Mouse (Mus musculus): ENCODE data around the gene Magi1. TPM values are rescaled to one million over a fixed set of nuclear protein-coding genes. Genes with fewer than 3 reads are reported as not detected.
"Not testable (repeated sequence)": the region's sequence is repeated elsewhere in the genome, so short reads cannot be mapped to it uniquely, and the experiment has no call there.

The Magi1 gene
- total RNA-seq, 2 experiments from 2014 or later, result 0.28 to 0.57 TPM

DNA sequence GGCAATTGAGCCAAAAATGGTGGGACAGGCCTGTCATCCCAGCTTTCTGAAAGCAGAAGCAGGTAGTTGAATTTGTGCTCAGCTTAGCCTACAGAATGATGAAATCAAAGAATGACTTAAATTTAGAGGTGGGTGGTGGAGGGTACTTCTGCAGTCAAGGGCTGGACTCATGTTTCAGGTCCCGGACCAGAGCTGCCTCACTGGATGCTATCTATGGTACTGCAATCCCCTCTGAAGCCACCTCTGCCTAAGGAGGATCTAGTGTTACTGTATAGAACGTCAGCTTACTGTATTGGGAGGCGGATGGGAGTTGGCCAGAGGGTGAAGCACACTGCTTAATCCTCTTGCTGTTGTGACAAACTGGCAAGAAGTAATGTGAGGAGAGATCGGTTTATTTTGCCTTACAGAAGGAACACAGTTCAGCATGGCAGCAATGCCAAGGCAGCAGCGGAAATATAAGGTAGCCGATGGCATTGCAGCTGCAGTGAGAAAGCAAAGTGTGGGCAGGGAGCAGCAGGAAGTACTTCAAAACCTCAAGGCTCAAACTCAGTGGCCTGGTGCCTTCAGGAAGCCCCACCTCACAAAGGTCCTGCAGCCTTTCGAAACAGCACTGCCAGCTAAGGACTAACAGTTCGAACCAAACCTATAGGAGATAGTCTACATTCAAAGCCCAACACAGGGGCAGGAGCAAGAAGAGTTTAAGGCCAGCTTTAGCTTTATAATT, 262.3 kb downstream of the Magi1 start:
- ATAC-seq (replicated peaks; ENCODE audit: low FRiP score, low TSS enrichment, poor library complexity, severe bottlenecking), result no peak

DNA sequence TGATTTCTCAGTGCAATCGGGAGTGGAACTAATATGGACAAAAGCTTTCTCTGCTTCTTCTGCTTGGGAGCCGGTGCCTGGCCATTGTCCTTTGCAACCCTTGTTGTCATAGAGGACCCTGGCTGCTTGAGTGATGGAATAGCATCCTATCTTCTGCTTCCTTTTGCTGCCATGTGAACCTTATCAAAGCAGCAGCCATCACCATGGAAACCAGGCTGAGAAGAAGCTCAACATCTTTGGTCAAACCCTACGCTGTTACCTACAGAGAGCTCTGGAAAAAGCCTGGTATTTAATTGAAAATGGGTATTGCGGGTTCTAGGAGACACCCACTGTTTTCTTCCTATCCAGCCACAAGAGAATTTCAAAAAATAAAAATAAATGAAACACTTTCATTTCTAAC, 263.2 kb downstream of the Magi1 start:
- no peak for ATAC-seq (replicated peaks; ENCODE audit: low FRiP score, low TSS enrichment, poor library complexity, severe bottlenecking)

DNA sequence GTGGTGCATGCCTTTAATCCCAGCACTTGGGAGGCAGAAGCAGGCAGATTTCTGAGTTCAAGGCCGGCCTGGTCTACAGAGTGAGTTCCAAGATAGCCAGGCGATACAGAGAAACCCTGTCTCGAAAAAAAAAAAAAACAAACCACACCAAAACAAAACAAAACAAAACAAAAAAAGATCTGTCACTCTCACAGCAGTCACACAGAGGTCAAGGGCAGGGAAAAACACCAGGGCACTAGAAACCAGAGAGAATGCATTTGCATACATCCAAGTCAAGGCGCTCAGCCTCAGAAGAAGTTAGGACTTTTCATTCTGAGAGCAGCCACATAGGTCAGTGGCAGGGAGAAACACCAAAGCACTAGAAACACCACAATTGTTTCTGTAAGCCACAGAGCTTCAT, 263.8 kb downstream of the Magi1 start:
- ATAC-seq (replicated peaks; ENCODE audit: low FRiP score, low TSS enrichment, poor library complexity, severe bottlenecking), result no peak

DNA sequence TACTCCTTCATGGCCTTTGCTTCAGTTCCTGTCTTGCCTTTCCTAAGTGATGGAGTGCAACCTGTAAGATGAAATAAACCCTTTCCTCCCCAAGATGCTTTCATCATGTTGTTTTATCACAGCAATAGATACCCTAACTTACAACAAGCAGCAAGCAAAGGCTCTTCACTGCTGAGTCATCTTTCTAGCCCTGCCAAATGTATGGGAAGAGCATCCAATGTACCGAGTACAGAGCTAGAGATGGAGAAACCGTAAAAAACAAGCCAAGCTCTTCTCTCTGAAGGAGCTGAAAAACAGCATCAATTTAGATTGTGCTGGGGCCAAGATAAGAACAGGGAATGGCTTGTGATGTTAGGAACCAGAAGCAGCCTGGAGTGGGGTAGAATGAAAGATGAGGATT, 270.0 kb downstream of the Magi1 start:
- ATAC-seq (replicated peaks; ENCODE audit: low FRiP score, low TSS enrichment, poor library complexity, severe bottlenecking), result no peak

DNA sequence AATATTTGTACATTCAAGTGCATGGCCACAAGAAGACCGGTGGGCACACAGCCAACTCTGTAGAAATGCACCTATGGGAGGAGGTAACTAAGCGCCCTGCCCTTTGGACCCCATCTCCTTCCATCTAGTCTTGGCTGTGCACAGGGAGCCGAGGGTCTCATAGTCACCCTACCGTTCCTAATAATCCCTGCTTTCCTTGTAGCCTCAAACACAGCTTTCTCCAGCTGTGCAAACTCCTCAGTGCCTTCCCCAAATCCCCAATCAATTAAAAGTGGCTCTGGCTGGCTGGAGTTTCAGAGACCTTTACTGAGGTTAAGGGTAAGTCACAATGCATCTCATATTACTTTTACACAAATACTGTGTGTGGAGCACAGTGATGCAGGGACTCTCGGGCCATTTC, 271.8 kb downstream of the Magi1 start:
- ATAC-seq (replicated peaks; ENCODE audit: low FRiP score, low TSS enrichment, poor library complexity, severe bottlenecking), result no peak

DNA sequence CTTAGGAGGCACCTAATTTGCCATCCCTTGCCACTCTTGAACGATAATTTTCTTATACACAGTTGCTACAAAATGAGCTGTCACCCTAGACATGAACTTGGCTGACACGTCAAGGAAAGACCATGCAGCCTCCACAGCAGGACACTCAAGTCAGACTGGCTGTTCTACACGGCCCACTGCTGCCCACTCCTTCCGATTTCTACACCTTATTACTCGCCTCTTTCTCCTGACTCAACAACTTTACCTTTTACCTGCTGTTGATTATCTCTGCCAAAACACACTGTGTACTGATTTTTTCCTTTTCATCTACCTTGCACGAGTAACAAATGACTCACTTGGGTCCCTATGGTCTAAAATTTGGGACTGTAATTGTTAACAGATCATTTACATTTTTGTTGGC, 272.2 kb downstream of the Magi1 start:
- ATAC-seq (replicated peaks; ENCODE audit: low FRiP score, low TSS enrichment, poor library complexity, severe bottlenecking), result no peak

DNA sequence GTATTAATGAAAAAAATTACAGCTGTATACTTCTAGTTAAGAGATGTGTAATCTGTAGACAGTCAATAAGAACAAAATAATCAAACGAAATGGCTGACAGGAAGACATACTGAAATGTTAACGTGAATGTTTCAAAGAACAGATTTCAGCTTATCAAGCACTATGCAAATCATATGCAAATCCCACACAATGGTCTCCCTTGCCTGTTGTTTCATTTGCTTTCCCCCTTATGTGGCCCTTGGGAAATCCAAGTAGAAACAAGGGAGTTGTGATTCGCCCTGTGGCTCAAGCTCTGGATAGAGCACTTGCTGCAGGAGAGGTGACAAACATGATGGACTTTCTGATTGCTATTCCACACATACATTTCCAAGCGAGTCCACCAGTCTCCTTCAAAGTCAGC, 275.1 kb downstream of the Magi1 start:
- ATAC-seq (replicated peaks; ENCODE audit: low FRiP score, low TSS enrichment, poor library complexity, severe bottlenecking), result no peak

DNA sequence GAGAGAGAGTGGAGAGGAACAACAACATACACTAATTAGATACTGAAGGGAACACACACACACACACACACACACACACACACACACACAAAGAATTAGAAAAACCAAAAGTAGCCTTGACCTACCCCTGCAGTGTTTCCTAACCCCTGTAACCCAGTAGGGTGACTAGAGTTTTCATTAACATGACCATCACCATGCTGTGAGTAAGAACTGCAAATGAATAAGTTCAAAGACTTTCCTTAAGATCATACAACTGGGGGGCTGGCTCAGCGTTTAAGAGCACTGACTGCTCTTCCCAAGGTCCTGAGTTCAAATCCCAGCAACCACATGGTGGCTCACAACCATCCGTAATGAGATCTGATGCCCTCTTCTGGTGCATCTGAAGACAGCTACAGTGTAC, 280.1 kb downstream of the Magi1 start:
- not testable (repeated sequence) for ATAC-seq (replicated peaks; ENCODE audit: low FRiP score, low TSS enrichment, poor library complexity, severe bottlenecking)

DNA sequence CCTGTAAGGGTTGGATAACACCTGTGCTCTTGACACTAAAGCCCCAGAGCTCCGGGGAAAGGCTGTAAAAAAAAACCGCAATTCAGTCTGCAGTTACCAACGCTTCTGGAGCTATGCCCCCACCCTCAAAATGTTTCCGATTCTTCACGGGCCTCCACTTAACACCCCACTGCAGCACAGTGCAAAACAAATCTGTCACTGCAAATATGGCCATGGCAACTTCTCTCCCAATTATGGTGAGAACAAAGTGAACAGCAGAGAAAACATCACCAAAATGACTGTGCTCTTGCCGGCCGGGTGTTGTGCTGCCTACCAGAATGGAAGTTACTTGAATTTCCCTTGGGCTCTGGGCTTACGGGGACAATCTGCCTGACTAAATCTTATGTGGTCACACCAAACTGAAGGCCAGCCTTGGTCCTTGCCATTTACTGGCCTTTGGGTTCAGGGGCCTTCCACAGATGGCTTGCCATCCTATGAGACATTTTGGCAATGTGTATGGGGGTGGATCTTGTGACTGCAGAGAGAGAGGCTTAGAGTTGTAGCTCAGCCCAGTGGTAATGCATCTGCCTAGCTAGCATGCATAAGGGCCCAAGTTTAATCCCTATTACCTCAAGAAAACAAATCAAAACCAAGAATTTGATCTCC, 286.8 kb downstream of the Magi1 start:
- no peak for ATAC-seq (replicated peaks; ENCODE audit: low FRiP score, low TSS enrichment, poor library complexity, severe bottlenecking)

DNA sequence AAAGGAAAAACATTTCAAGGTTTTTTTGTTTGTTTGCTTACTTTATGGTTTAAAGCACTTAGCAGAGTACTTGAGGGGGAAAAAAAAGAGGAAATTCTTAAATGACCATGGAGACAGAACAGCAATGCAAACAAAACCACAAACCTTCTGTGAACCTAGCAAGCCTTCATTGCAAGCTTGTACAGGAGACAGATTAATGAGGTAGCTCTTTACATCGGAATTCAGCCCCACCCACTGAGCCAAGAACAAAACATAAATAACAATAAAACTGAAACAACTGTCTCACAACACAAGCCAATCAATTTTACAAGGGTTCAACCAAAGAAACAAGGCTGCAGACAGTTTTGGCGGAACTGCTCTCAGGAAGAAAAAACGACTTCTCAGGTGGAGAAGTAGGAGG, 296.2 kb downstream of the Magi1 start:
- no peak for ATAC-seq (replicated peaks; ENCODE audit: low FRiP score, low TSS enrichment, poor library complexity, severe bottlenecking)

DNA sequence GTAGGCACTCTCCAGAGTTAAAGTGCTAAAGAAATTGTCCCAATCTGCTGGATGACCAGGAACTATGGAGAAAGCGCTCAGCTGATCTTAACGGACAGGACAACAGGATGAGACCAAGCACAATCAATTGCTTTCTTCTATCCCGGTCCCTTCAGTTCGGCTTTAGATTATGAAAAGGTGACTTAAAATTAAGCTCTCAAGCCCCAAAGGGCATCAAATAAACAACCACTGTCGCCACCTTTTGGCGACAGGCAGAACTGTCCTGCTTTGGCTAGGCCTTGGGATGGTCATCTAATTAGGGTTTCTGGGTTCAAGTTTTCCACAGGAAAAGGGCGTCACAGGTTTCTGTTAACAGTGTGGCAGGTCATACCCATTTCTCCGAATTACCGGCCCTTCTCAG, 298.6 kb downstream of the Magi1 start:
- ATAC-seq (replicated peaks; ENCODE audit: low FRiP score, low TSS enrichment, poor library complexity, severe bottlenecking), result no peak

DNA sequence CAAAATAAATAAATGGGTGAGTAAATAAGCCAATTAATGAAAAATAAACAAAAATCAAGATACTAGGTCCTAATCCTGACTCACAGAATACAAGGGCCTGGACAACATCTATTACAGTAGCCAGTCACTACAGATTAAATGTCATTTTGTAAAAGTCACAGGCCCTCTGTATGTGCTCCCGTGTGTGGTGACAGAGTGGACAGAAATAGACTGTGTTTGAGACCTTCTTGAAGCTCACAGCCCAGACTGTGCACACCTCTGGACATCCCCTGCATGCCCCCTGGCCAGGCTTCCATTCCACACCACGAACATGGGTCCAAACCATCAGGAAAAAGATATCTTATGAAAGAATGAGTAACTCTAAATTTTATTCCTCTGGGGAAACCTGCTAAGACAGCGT, 300.2 kb downstream of the Magi1 start:
- no peak for ATAC-seq (replicated peaks; ENCODE audit: low FRiP score, low TSS enrichment, poor library complexity, severe bottlenecking)

DNA sequence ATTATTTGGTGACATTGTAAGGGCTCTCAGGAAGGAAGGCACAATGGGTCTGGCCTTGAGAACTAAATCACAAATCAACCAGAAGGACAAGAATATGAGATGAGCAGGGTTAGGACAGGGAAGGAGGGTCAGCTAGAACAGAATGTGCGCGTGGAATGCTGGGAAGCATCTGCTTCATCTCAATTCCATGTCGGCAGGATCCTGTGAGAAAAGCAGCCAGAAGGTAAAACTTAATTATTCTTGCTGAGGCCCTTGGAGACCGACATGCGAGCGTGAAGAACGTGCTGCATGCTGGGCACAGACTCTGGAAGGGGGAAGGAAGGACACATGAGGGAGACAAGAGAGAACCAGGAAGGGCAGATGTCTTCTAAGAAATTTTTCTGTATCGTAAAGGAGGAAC, 302.5 kb downstream of the Magi1 start:
- no peak for ATAC-seq (replicated peaks; ENCODE audit: low FRiP score, low TSS enrichment, poor library complexity, severe bottlenecking)

DNA sequence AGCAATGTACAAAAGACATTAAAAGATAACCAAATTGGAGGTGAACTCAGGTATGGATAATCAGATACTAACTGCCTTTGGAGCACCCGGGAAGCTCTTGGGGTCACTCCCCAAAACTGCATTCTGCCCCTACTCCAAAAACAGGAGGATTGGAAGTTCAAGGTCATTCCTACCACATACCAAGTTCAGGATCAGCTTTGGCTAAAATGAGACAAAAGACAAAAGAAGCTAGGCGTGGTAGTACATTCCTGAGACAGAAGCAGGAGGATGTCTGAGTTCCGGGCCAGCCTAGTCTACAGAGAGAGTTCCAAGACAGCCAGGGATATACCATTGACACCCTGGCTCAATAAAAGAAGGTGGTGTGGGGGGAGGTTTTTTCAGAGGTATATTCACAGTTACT, 304.5 kb downstream of the Magi1 start:
- no peak for ATAC-seq (replicated peaks; ENCODE audit: low FRiP score, low TSS enrichment, poor library complexity, severe bottlenecking)

DNA sequence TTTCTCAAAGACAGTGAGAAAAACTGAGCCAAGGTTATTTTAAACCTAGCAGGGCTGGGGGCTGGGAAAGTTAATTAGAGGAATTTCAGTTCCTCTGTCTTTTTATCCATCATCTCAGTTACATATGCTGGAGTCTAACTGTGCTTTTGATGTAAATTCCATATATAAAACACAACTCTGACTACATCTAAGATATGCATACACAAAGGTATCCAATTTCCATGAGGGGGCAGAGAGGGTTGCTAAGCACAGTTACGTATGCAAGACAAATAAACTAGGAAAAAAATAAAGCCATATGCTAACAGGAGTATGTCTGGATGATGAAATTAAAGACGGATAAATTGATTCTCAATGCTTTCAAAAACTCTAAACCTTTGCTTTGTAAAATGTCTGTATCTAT, 315.0 kb downstream of the Magi1 start:
- no peak for ATAC-seq (replicated peaks; ENCODE audit: low FRiP score, low TSS enrichment, poor library complexity, severe bottlenecking)

DNA sequence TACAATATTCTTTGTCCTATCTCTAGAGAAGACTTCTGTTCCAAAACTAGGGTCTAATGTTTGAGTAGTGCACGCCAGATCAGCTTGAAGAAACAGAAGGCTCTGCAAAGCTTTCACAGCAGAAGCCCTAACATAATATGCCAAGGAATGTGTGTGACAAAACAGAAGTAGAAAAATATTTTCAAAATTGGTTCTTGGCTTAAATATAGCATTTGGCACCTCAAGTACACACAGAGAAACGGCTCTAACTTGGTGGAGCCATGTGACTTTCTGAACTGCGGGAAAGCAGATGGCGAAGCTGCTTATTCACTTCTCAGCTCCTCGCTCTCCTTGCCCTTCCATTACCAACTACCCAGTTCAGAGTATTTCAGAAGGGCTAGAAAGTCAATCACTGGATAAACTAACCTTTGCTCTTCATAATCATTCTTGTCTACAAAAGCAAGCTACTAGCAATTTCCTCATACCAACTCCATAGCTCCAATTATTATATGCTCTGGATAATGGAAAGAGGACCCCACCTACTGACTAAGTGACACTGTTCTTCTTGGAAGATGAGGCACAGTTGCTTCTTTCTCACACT, 320.9 kb downstream of the Magi1 start:
- no peak for ATAC-seq (replicated peaks; ENCODE audit: low FRiP score, low TSS enrichment, poor library complexity, severe bottlenecking)

DNA sequence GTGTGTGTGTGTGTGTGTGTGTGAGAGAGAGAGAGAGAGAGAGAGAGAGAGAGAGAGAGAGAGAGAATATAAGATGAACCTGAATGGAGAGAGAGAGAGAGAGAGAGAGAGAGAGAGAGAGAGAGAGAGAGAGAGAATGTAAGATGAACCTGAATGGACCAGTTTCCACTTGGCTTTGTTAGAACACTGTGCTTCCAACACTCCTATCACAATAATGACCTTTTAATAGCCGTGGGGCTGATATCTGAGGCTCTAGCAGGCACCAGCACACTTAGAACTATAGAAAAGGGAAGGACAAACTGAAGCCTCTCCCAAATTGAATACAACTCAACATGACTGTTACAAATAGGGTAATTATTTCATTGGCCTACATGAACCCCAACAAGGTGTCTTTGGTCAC, 321.9 kb downstream of the Magi1 start:
- ATAC-seq (replicated peaks; ENCODE audit: low FRiP score, low TSS enrichment, poor library complexity, severe bottlenecking), result no peak

DNA sequence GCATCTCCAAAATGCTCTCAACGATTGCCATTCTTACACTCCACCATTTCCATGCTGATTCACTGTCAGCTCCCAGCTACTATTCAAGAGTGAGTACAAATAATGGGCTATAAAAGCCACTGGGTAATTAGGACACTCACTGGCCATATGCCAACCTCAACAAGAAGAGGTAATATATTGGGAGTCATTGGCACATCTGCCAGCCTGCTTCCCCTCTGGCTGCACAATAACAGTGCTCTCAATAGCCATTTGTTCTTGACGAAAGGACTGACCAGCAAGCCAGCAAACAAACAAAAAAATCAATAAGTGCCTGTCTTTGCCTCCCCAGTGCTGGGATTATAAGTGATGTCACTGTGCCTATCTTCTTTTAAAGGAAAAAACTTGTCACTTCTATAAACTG, 326.5 kb downstream of the Magi1 start:
- ATAC-seq (replicated peaks; ENCODE audit: low FRiP score, low TSS enrichment, poor library complexity, severe bottlenecking), result no peak

DNA sequence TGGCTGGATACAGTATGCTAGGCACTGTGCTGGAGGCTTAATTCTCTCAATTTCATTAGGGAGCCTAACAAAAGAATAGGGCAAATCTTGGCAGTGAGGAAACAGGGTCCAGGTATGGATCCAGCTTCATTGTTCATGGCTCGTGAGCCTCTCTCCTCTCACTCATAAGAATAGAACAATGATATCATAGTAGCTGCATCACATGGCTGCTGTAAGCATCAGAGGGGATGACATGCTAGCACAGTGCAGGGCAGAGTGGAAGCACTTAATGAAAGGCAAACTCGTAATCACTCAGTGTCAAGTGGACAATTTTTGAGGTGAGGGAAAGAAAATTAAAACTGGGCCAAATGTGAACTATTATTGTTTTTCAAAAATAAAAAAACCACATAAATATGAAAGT, 337.1 kb downstream of the Magi1 start:
- ATAC-seq (replicated peaks; ENCODE audit: low FRiP score, low TSS enrichment, poor library complexity, severe bottlenecking), result no peak

DNA sequence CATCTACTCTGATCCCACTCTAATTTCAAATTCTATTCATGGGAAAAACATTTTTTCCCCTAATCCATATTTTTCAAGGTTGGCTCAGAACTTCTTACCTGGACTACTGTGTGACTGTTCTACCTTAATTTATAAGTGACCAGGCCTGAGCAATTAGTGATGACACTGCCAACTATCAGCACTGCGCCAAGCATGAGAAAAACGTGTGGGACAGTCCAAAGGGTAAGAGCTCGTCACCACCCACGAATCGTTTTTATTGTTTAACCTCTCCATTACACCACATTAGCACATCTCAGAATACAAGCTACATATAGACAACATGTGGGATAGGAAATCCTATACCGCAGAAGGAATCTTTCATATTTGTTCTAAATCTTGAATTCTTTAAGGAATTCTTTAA, 347.4 kb downstream of the Magi1 start:
- ATAC-seq (replicated peaks; ENCODE audit: low FRiP score, low TSS enrichment, poor library complexity, severe bottlenecking), result no peak

DNA sequence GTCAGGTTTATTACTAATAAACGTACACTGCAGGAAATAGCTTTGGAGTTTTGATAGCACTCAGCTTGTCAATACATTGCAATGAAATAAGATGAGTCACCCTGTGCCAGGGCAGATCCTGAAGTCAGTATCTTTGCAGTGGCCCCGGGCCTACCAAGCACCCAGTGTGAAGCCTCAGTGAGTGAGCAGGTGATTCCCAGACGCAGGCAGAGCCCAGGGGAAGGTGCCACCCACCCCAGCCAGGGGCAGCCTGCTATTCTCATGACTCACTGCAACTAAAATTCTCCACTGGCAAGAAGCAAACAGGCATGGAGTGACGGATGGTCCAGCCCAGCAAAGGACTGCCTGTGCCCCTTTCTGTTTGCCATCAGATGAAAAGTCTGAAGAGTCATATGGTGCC, 347.9 kb downstream of the Magi1 start:
- no peak for ATAC-seq (replicated peaks; ENCODE audit: low FRiP score, low TSS enrichment, poor library complexity, severe bottlenecking)

Data from megakaryocyte-erythroid progenitor cell, adult 5-6 weeks (primary cell).